Mouse (Mus musculus) MEL (cell line): ENCODE measurements around the gene Grn.

Source experiments
- CTCF ChIP-seq, 3 experiments: IDR thresholded peaks in 2 of 3; conservative IDR thresholded peaks in 1 of 3; 2 replicates each; pipeline ENCODE4 v1.5.1; 2011 to 2012; ENCODE audit warnings: low read length in 3 of 3, low read depth in 2 of 3, mild to moderate bottlenecking in 2 of 3, improper control_type of control experiment in 1 of 3, inconsistent platforms in 1 of 3, mixed read lengths in 1 of 3, moderate library complexity in 1 of 3; ENCODE audit not compliant: control insufficient read depth in 1 of 3, insufficient read depth in 1 of 3, poor library complexity in 1 of 3, severe bottlenecking in 1 of 3
- NRF1 ChIP-seq: IDR thresholded peaks from 2 replicates; pipeline ENCODE4 v1.6.1; 2014; ENCODE audit warnings: low read depth, mild to moderate bottlenecking, inconsistent platforms, low read length, improper control_type of control experiment, moderate library complexity; ENCODE audit not compliant: poor library complexity, insufficient read depth, severe bottlenecking
- TCF12 ChIP-seq: IDR thresholded peaks from 2 replicates; pipeline ENCODE4 v1.6.1; 2014; ENCODE audit warnings: low read depth, mild to moderate bottlenecking, inconsistent platforms, low read length, improper control_type of control experiment, moderate library complexity
- ZMIZ1 ChIP-seq: IDR thresholded peaks from 2 replicates; pipeline ENCODE4 v1.6.1; 2012; ENCODE audit warnings: low read depth, mild to moderate bottlenecking, inconsistent platforms, low read length, improper control_type of control experiment, moderate library complexity

GRCm38 (mm10) chr11:102386121-102386520 lies 44.0 kb upstream of the Grn start:
- no peak for TF ChIP-seq NRF1
- no peak for TF ChIP-seq TCF12
- TF ChIP-seq CTCF (IDR thresholded peaks at IDR 0.05 in 2 of 3, conservative IDR thresholded peaks at IDR 0.05 in 1 of 3; ENCODE audit: control insufficient read depth in 1 of 3, insufficient read depth in 1 of 3, low read depth in 2 of 3, low read length in 3 of 3, poor library complexity in 1 of 3, severe bottlenecking in 1 of 3) = no peak
- no peak for TF ChIP-seq ZMIZ1
